In genomic region chrX:43397957-43398356, GRCm38 (mm10) we compare ENCODE assay signal across 14 mouse cellular contexts. TPM values are rescaled to one million over a fixed set of nuclear protein-coding genes. Genes with fewer than 3 reads are reported as not detected.
"Had no signal": no experiment of that assay in that cellular context is flagged by ENCODE, and none has a peak within 500 bp of the region (broad histone marks: within the 10 kb centered on the region; RNA-seq: fewer than 3 reads in every experiment).

No protein-coding gene starts in this region.

- DNase-seq: lung, adult 18-20 months; lung, embryonic 14.5 days; lung, postnatal 10 days; lung, postnatal 4 days; midbrain, embryonic 14.5 days; retina, postnatal 1 day; right cerebral cortex, postnatal 25 days; right cerebral cortex, postnatal 4 days; spleen, adult 18-20 months; thymus, adult 2 months; thymus, postnatal 25 days; thymus, postnatal 4 days had no signal

RNA-seq across cellular contexts. Expression of gene Tenm1, which starts 31.0 kb away (rescaled TPM):
- total RNA-seq: megakaryocyte, adult 5-6 weeks; megakaryocyte-erythroid progenitor cell, adult 5-6 weeks had no signal
